Mouse (Mus musculus): Measurements from ENCODE around the gene Cntnap5a. TPM values are rescaled to one million over a fixed set of nuclear protein-coding genes. Genes with fewer than 3 reads are reported as not detected.

Gene Cntnap5a
- total and polyA plus RNA-seq, 3 experiments, result not detected

GRCm38 (mm10) chr1:116108381-116108780 is 423.8 kb downstream of the Cntnap5a start:
- no peaks in the 10 kb centered on the region for H3K36me3 ChIP-seq (replicated peaks in 1 of 2; ENCODE audit: control insufficient read depth in 1 of 2, insufficient read depth in 1 of 2, low read length in 1 of 2)
- H3K27ac ChIP-seq (ENCODE audit: insufficient read depth, low read depth), result no peak overlapping the region
- in situ Hi-C loops (cut with MboI; ENCODE audit: low pct_ligation_motif_present, low pct_unique_long_range_greater_than_20kb, low sequenced_read_pairs) (no loop called here), dilution Hi-C loops (cut with MboI; ENCODE audit: extremely low pct_ligation_motif_present, extremely low pct_unique_long_range_greater_than_20kb, low sequenced_read_pairs) (no loop called here)
- no peak overlapping the region for H3K4me2 ChIP-seq (ENCODE audit: insufficient read depth, low read depth, poor library complexity, severe bottlenecking)
- no peak overlapping the region for H3K9ac ChIP-seq (ENCODE audit: insufficient read depth, low read depth)
- no peaks in the 10 kb centered on the region for H3K4me1 ChIP-seq (ENCODE audit: control insufficient read depth in 1 of 2, insufficient read depth in 2 of 2)
- peaks cover 27% of the 10 kb centered on the region for H3K9me3 ChIP-seq (replicated peaks; ENCODE audit: low read length)
- DNase-seq (ENCODE audit: extremely low read depth), result no peak
- H3K4me3 ChIP-seq (replicated peaks in 1 of 3; ENCODE audit: low read depth in 2 of 3, low read length in 2 of 3, poor library complexity in 1 of 3), result no peak overlapping the region
- TF ChIP-seq IRF4 (IDR thresholded peaks at IDR 0.05; ENCODE audit: low read depth, low read length) (no peak), ZKSCAN1 (IDR thresholded peaks at IDR 0.05; ENCODE audit: borderline replicate concordance, low read depth, low read length) (no peak), MAX (IDR thresholded peaks at IDR 0.05; ENCODE audit: low read length) (no peak), MXI1 (IDR thresholded peaks at IDR 0.05; ENCODE audit: low read depth, low read length) (no peak), POLR2AphosphoS2 (IDR thresholded peaks at IDR 0.05; ENCODE audit: low read depth, low read length) (no peak), ELF1 (IDR thresholded peaks at IDR 0.05; ENCODE audit: low read depth, low read length) (no peak), TCF12 (IDR thresholded peaks at IDR 0.05; ENCODE audit: low read depth, low read length) (no peak), HCFC1 (IDR thresholded peaks at IDR 0.05; ENCODE audit: low read depth, low read length) (no peak), MEF2A (IDR thresholded peaks at IDR 0.05; ENCODE audit: borderline replicate concordance, low read depth, low read length) (no peak), EP300 (IDR thresholded peaks at IDR 0.05; ENCODE audit: low read length) (no peak), ZC3H11A (IDR thresholded peaks at IDR 0.05; ENCODE audit: low read depth, low read length) (no peak), RAD21 (IDR thresholded peaks at IDR 0.05; ENCODE audit: low read depth, low read length) (no peak), SIN3A (IDR thresholded peaks at IDR 0.05; ENCODE audit: low read length) (no peak), ETS1 (conservative IDR thresholded peaks at IDR 0.05; ENCODE audit: low read depth, low read length) (no peak), PAX5 (IDR thresholded peaks at IDR 0.05; ENCODE audit: low read length) (no peak)
- H3K79me2 ChIP-seq (replicated peaks; ENCODE audit: control insufficient read depth, extremely low read depth, insufficient read depth, poor library complexity, severe bottlenecking), result no peaks in the 10 kb centered on the region
- H3K27me3 ChIP-seq (replicated peaks), result no peaks in the 10 kb centered on the region

GRCm38 (mm10) chr1:116125767-116126166 is 441.2 kb downstream of the Cntnap5a start:
- Histone ChIP-seq H3K27me3 (replicated peaks) (no peaks in the 10 kb centered on the region), H3K4me2 (ENCODE audit: insufficient read depth, low read depth, poor library complexity, severe bottlenecking) (no peak overlapping the region), H3K4me3 (replicated peaks in 1 of 3; ENCODE audit: low read depth in 2 of 3, low read length in 2 of 3, poor library complexity in 1 of 3) (no peak overlapping the region), H3K79me2 (replicated peaks; ENCODE audit: control insufficient read depth, extremely low read depth, insufficient read depth, poor library complexity, severe bottlenecking) (no peaks in the 10 kb centered on the region), H3K9me3 (replicated peaks; ENCODE audit: low read length) (peaks cover 24% of the 10 kb centered on the region), H3K4me1 (ENCODE audit: control insufficient read depth in 1 of 2, insufficient read depth in 2 of 2) (no peaks in the 10 kb centered on the region), H3K27ac (ENCODE audit: insufficient read depth, low read depth) (no peak overlapping the region), H3K9ac (ENCODE audit: insufficient read depth, low read depth) (no peak overlapping the region), H3K36me3 (replicated peaks in 1 of 2; ENCODE audit: control insufficient read depth in 1 of 2, insufficient read depth in 1 of 2, low read length in 1 of 2) (no peaks in the 10 kb centered on the region)
- DNase-seq (ENCODE audit: extremely low read depth), result no peak
- in situ Hi-C loops (cut with MboI; ENCODE audit: low pct_ligation_motif_present, low pct_unique_long_range_greater_than_20kb, low sequenced_read_pairs) (no loop called here), dilution Hi-C loops (cut with MboI; ENCODE audit: extremely low pct_ligation_motif_present, extremely low pct_unique_long_range_greater_than_20kb, low sequenced_read_pairs) (no loop called here)
- TF ChIP-seq POLR2A (IDR thresholded peaks at IDR 0.05; ENCODE audit: low read depth, low read length) (no peak), CTCF (conservative IDR thresholded peaks at IDR 0.05 in 1 of 2, IDR thresholded peaks at IDR 0.05 in 1 of 2; ENCODE audit: low read depth in 2 of 2, low read length in 2 of 2) (no peak), CHD1 (IDR thresholded peaks at IDR 0.05; ENCODE audit: low read depth, low read length) (no peak), TCF12 (IDR thresholded peaks at IDR 0.05; ENCODE audit: low read depth, low read length) (no peak), USF1 (IDR thresholded peaks at IDR 0.05; ENCODE audit: low read depth, low read length) (no peak)
